Mouse (Mus musculus) intestine, embryonic 14.5 days (tissue): Measurements from ENCODE around the gene Ccdc151. TPM values are rescaled to one million over a fixed set of nuclear protein-coding genes. Genes with fewer than 3 reads are reported as not detected.

Source experiments
- ATAC-seq: fragments of 200-750 bp; cut with Nextera tagmentation; replicated peaks from 2 replicates; pipeline ENCODE4 v1.8.0; 2017; ENCODE audit warnings: low read depth, moderate number of reproducible peaks, moderate TSS enrichment, moderate library complexity; ENCODE audit not compliant: low FRiP score, low TSS enrichment
- DNase-seq: peaks from one replicate; pipeline ENCODE4 v3.0.0-alpha.2; 2018; ENCODE audit warnings: low spot score
- H3K27ac ChIP-seq: fragments of 300-500 bp; sonication (generic); 2 replicates; pipeline ENCODE4 v1.5.1; 2014; ENCODE audit warnings: low read depth, mild to moderate bottlenecking, control low read depth
- H3K27me3 ChIP-seq: fragments of 300-500 bp; sonication (generic); replicated peaks from 2 replicates; pipeline ENCODE4 v1.6.1; 2014; ENCODE audit warnings: low read length, control low read depth; ENCODE audit not compliant: control insufficient read depth, insufficient read depth
- H3K36me3 ChIP-seq: fragments of 300-500 bp; sonication (generic); 2 replicates; pipeline ENCODE4 v1.6.1; 2014; ENCODE audit warnings: low read length, control low read depth; ENCODE audit not compliant: control insufficient read depth, insufficient read depth
- H3K4me1 ChIP-seq: fragments of 300-500 bp; sonication (generic); replicated peaks from 2 replicates; pipeline ENCODE4 v1.6.1; 2014; ENCODE audit warnings: low read length, control low read depth, mixed read lengths; ENCODE audit not compliant: control insufficient read depth, insufficient read depth
- H3K4me2 ChIP-seq: fragments of 300-500 bp; sonication (generic); 2 replicates; pipeline ENCODE4 v1.6.1; 2014; ENCODE audit warnings: low read length
- H3K4me3 ChIP-seq: fragments of 300-500 bp; sonication (generic); 2 replicates; pipeline ENCODE4 v1.5.1; 2014; ENCODE audit warnings: low read depth, low read length, control low read depth, mixed read lengths
- H3K9ac ChIP-seq: fragments of 300-500 bp; sonication (generic); 2 replicates; pipeline ENCODE4 v1.6.1; 2014; ENCODE audit warnings: mild to moderate bottlenecking, low read length
- H3K9me3 ChIP-seq: fragments of 300-500 bp; sonication (generic); 2 replicates; pipeline ENCODE4 v1.6.1; 2016; ENCODE audit warnings: low read length, control low read depth; ENCODE audit not compliant: control insufficient read depth
- WGBS: fragments of 180-500 bp; shearing (Covaris S2); extraction: QIAGEN DNeasy Blood & Tissue Kit; methylation state at CpG from one replicate; pipeline ENCODE4 v1.1.7; 2014; 5-methylcytosine and 5-hydroxymethylcytosine counted together
- polyA plus RNA-seq: library from polyadenylated mRNA; unstranded; fragments of >200 nt; fragmentation: Nextera tagmentation; extraction: Ambion mirVana; gene quantifications from 2 replicates; pipeline ENCODE4 v1.2.1, GENCODE M21; 2014

The Ccdc151 gene
- polyA plus RNA-seq, 1 experiment from 2014 or later, result 0.95 TPM

- Histone ChIP-seq H3K9ac (no peak overlapping the region), H3K9me3 (no peaks in the 10 kb centered on the region), H3K4me1 (no peaks in the 10 kb centered on the region), H3K27me3 (no peaks in the 10 kb centered on the region), H3K4me3 (no peak overlapping the region), H3K4me2 (no peak overlapping the region), H3K27ac (no peak overlapping the region), H3K36me3 (no peaks in the 10 kb centered on the region)
- DNase-seq, result no peak
- ATAC-seq, result no peak
- WGBS, result 72% methylated on average over 10 of the region's 10 CpGs
Observed at GRCm38 (mm10) chr9:22037826-22038225, 35.4 kb upstream of the Ccdc151 start.

- Histone ChIP-seq H3K4me2 (no peak overlapping the region), H3K27me3 (no peaks in the 10 kb centered on the region), H3K9me3 (no peaks in the 10 kb centered on the region), H3K27ac (no peak overlapping the region), H3K4me3 (no peak overlapping the region), H3K36me3 (no peaks in the 10 kb centered on the region), H3K9ac (no peak overlapping the region), H3K4me1 (no peaks in the 10 kb centered on the region)
- ATAC-seq (no peak), DNase-seq (no peak)
- 57% methylated on average over 6 of the region's 6 CpGs for WGBS
Observed at GRCm38 (mm10) chr9:22035300-22036044, 33.0 kb upstream of the Ccdc151 start.

- WGBS, result 88% methylated on average over 9 of the region's 9 CpGs
- H3K4me3 ChIP-seq, result no peak overlapping the region
- ATAC-seq, result no peak
Observed at GRCm38 (mm10) chr9:22030386-22030785, 28.0 kb upstream of the Ccdc151 start.

GRCm38 (mm10) chr9:22028467-22028866, 26.0 kb upstream of the Ccdc151 start:
- no peak for ATAC-seq
- no peaks in the 10 kb centered on the region for H3K27me3 ChIP-seq
- no peak overlapping the region for H3K27ac ChIP-seq
- no peak overlapping the region for H3K4me3 ChIP-seq
- H3K4me2 ChIP-seq, result no peak overlapping the region
- H3K4me1 ChIP-seq, result no peaks in the 10 kb centered on the region
- no peak for DNase-seq
- H3K36me3 ChIP-seq, result no peaks in the 10 kb centered on the region
- H3K9me3 ChIP-seq, result 0 out of 2 replicates have a peak, but pooled peaks cover 2% of the 10 kb centered on the region
- 46% methylated on average over 7 of the region's 7 CpGs for WGBS
- no peak overlapping the region for H3K9ac ChIP-seq

More at GRCm38 (mm10) chr9:22030386-22030785, 28.0 kb upstream of the Ccdc151 start:
- Histone ChIP-seq H3K27ac (no peak overlapping the region), H3K9ac (no peak overlapping the region), H3K9me3 (0 out of 2 replicates have a peak, but pooled peaks cover 2% of the 10 kb centered on the region), H3K36me3 (no peaks in the 10 kb centered on the region), H3K4me1 (no peaks in the 10 kb centered on the region), H3K27me3 (no peaks in the 10 kb centered on the region), H3K4me2 (no peak overlapping the region)
- no peak for DNase-seq

GRCm38 (mm10) chr9:22024592-22024991, 22.2 kb upstream of the Ccdc151 start:
- Histone ChIP-seq H3K4me3 (no peak overlapping the region), H3K9ac (no peak overlapping the region), H3K9me3 (no peaks in the 10 kb centered on the region), H3K4me2 (no peak overlapping the region), H3K27me3 (no peaks in the 10 kb centered on the region), H3K4me1 (no peaks in the 10 kb centered on the region), H3K36me3 (no peaks in the 10 kb centered on the region), H3K27ac (no peak overlapping the region)
- WGBS, result 62% methylated on average over 8 of the region's 8 CpGs
- ATAC-seq (no peak), DNase-seq (no peak)

GRCm38 (mm10) chr9:22017208-22017825, 14.9 kb upstream of the Ccdc151 start:
- H3K4me1 ChIP-seq, result no peaks in the 10 kb centered on the region
- no peak overlapping the region for H3K27ac ChIP-seq
- no peaks in the 10 kb centered on the region for H3K9me3 ChIP-seq
- DNase-seq (no peak), ATAC-seq (no peak)
- H3K36me3 ChIP-seq, result peaks cover 24% of the 10 kb centered on the region
- H3K9ac ChIP-seq, result no peak overlapping the region
- 77% methylated on average over 7 of the region's 7 CpGs for WGBS
- no peak overlapping the region for H3K4me2 ChIP-seq
- H3K4me3 ChIP-seq, result no peak overlapping the region
- no peaks in the 10 kb centered on the region for H3K27me3 ChIP-seq

- Histone ChIP-seq H3K36me3 (peaks cover 34% of the 10 kb centered on the region), H3K9me3 (no peaks in the 10 kb centered on the region), H3K4me3 (no peak overlapping the region), H3K27me3 (no peaks in the 10 kb centered on the region), H3K9ac (no peak overlapping the region), H3K27ac (no peak overlapping the region), H3K4me2 (no peak overlapping the region), H3K4me1 (no peaks in the 10 kb centered on the region)
- ATAC-seq (no peak), DNase-seq (no peak)
- 70% methylated on average over 10 of the region's 10 CpGs for WGBS
Observed at GRCm38 (mm10) chr9:22016245-22016644, 13.8 kb upstream of the Ccdc151 start.

GRCm38 (mm10) chr9:22012731-22013130, 10.3 kb upstream of the Ccdc151 start:
- DNase-seq, result no peak
- Histone ChIP-seq H3K4me3 (no peak overlapping the region), H3K4me2 (no peak overlapping the region), H3K9me3 (no peaks in the 10 kb centered on the region), H3K36me3 (peaks cover 70% of the 10 kb centered on the region), H3K27ac (no peak overlapping the region), H3K27me3 (no peaks in the 10 kb centered on the region), H3K9ac (no peak overlapping the region), H3K4me1 (no peaks in the 10 kb centered on the region)
- ATAC-seq, result no peak
- WGBS, result 93% methylated on average over 13 of the region's 13 CpGs

GRCm38 (mm10) chr9:22011055-22011454, 8.6 kb upstream of the Ccdc151 start:
- Histone ChIP-seq H3K4me1 (no peaks in the 10 kb centered on the region), H3K4me2 (no peak overlapping the region), H3K9me3 (no peaks in the 10 kb centered on the region), H3K27me3 (no peaks in the 10 kb centered on the region), H3K27ac (no peak overlapping the region), H3K9ac (no peak overlapping the region), H3K36me3 (peaks cover 86% of the 10 kb centered on the region), H3K4me3 (no peak overlapping the region)
- 92% methylated on average over 5 of the region's 5 CpGs for WGBS
- ATAC-seq (no peak), DNase-seq (no peak)
